Mouse (Mus musculus): ENCODE measurements around the gene Adrm1. TPM values are rescaled to one million over a fixed set of nuclear protein-coding genes. Genes with fewer than 3 reads are reported as not detected.

The Adrm1 gene
- polyA plus RNA-seq, 1 experiment from 2014 or later, result 142 TPM

- Histone ChIP-seq H3K4me2 (replicated peaks; ENCODE audit: low read depth) (no peak overlapping the region), H3K27ac (ENCODE audit: low read depth, low read length) (no peak overlapping the region), H3K9ac (ENCODE audit: low read depth, low read length) (no peak overlapping the region), H3K4me1 (replicated peaks; ENCODE audit: control insufficient read depth, insufficient read depth, low read length) (no peaks in the 10 kb centered on the region), H3K4me3 (ENCODE audit: low read depth, low read length) (no peak overlapping the region), H3K9me3 (ENCODE audit: control insufficient read depth) (no peaks in the 10 kb centered on the region), H3K27me3 (replicated peaks; ENCODE audit: control insufficient read depth, insufficient read depth, low read length) (no peaks in the 10 kb centered on the region), H3K36me3 (ENCODE audit: control insufficient read depth, insufficient read depth) (peaks cover 5% of the 10 kb centered on the region; the same call in 1 of the 2 replicates)
- no peak for TF ChIP-seq CTCF (IDR thresholded peaks at IDR 0.05; ENCODE audit: low read depth)
- no peak for ATAC-seq
- 87% methylated on average over 11 of the region's 11 CpGs for WGBS
Measured at GRCm38 (mm10) chr2:180187362-180187761, 16.1 kb downstream of the Adrm1 start.

DNA sequence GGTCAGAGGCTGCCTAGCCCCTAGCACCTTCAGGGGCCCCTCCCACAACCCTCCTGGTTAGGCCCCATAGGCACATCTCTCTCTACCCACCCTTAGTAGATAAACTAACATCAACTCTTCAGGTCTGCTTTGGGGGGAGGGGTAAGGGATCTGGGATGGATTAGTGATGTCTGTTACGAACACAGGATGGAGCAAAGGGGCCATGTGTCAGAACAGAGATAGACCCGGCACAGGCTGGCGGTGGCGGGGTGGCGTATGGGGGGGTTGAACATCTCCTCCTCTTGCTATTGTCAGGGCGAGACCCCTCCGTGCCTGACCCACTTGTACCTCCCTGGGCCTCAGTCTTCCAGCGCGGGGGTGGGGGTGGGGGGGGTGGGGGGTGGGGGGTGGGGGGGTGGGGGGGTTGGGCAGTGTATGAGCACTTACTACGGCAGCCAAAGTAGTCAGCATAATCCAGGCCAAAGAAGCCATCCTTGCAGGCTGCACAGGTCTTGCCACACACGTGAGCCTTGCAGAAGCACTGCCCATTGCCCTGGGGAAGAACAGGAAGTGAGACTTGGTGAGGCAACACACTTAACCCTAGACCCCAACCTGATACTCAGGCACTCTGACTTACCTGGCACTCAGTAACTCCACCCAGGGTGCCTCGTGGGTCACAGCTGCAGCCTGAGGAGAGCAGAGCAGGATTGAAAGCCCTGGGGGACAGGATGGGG lies 25.5 kb downstream of the Adrm1 start:
- Histone ChIP-seq H3K4me2 (replicated peaks; ENCODE audit: low read depth) (no peak overlapping the region), H3K27me3 (replicated peaks; ENCODE audit: control insufficient read depth, insufficient read depth, low read length) (no peaks in the 10 kb centered on the region), H3K9me3 (ENCODE audit: control insufficient read depth) (no peaks in the 10 kb centered on the region), H3K4me1 (replicated peaks; ENCODE audit: control insufficient read depth, insufficient read depth, low read length) (no peaks in the 10 kb centered on the region), H3K9ac (ENCODE audit: low read depth, low read length) (no peak overlapping the region), H3K36me3 (ENCODE audit: control insufficient read depth, insufficient read depth) (peaks cover 25% of the 10 kb centered on the region; the same call in 1 of the 2 replicates), H3K27ac (ENCODE audit: low read depth, low read length) (no peak overlapping the region), H3K4me3 (ENCODE audit: low read depth, low read length) (no peak overlapping the region)
- no peak for ATAC-seq
- TF ChIP-seq CTCF (IDR thresholded peaks at IDR 0.05; ENCODE audit: low read depth), result no peak
- 73% methylated on average over 11 of the region's 12 CpGs for WGBS

DNA sequence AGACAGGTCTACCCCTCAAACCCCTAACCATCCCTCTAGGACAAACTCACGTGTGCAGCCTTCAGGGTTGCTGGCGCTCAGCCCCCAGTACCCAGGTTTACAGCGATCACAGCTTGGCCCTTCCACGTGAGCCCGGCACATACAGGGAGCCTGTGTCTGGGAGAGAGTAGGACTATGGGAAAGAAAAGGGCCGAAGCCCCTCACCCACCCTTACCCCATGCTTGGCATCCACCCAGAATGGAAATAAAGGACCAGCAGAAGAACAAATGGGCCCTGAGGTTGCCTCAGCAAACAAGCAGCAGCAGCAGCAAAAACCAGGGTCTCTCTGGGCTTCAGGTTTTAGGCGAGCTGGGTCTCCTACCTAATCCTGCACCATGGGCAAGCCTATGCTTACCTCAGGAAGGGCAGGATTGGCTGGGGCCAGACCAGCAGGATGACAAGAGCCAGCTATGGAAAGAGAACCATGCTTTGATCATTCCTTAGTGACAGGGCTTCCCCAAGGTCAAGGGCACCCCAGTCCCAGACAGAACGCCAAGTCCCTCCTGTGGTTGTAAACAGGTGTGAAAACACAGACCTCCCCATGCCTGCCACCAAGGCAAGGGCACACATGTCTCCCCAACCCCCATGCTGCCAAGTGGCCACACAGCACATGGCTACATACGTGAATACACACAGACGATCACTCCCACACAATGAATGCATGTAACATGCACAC lies 26.2 kb downstream of the Adrm1 start:
- H3K36me3 ChIP-seq (ENCODE audit: control insufficient read depth, insufficient read depth), result peaks cover 25% of the 10 kb centered on the region; the same call in 1 of the 2 replicates
- no peak overlapping the region for H3K4me3 ChIP-seq (ENCODE audit: low read depth, low read length)
- WGBS, result 91% methylated on average over 10 of the region's 10 CpGs
- no peaks in the 10 kb centered on the region for H3K9me3 ChIP-seq (ENCODE audit: control insufficient read depth)
- no peak overlapping the region for H3K27ac ChIP-seq (ENCODE audit: low read depth, low read length)
- no peak overlapping the region for H3K4me2 ChIP-seq (replicated peaks; ENCODE audit: low read depth)
- TF ChIP-seq CTCF (IDR thresholded peaks at IDR 0.05; ENCODE audit: low read depth), result no peak
- no peaks in the 10 kb centered on the region for H3K27me3 ChIP-seq (replicated peaks; ENCODE audit: control insufficient read depth, insufficient read depth, low read length)
- no peaks in the 10 kb centered on the region for H3K4me1 ChIP-seq (replicated peaks; ENCODE audit: control insufficient read depth, insufficient read depth, low read length)
- ATAC-seq, result no peak
- no peak overlapping the region for H3K9ac ChIP-seq (ENCODE audit: low read depth, low read length)

- Histone ChIP-seq H3K4me1 (replicated peaks; ENCODE audit: control insufficient read depth, insufficient read depth, low read length) (no peaks in the 10 kb centered on the region), H3K9ac (ENCODE audit: low read depth, low read length) (no peak overlapping the region), H3K36me3 (ENCODE audit: control insufficient read depth, insufficient read depth) (peaks cover 25% of the 10 kb centered on the region; the same call in 1 of the 2 replicates), H3K27me3 (replicated peaks; ENCODE audit: control insufficient read depth, insufficient read depth, low read length) (no peaks in the 10 kb centered on the region), H3K9me3 (ENCODE audit: control insufficient read depth) (no peaks in the 10 kb centered on the region), H3K4me3 (ENCODE audit: low read depth, low read length) (no peak overlapping the region), H3K27ac (ENCODE audit: low read depth, low read length) (no peak overlapping the region), H3K4me2 (replicated peaks; ENCODE audit: low read depth) (no peak overlapping the region)
- WGBS, result 93% methylated on average over 10 of the region's 10 CpGs
- TF ChIP-seq CTCF (IDR thresholded peaks at IDR 0.05; ENCODE audit: low read depth), result no peak
- no peak for ATAC-seq
Measured at GRCm38 (mm10) chr2:180198782-180199181, 27.5 kb downstream of the Adrm1 start.

- no peak for ATAC-seq
- H3K4me2 ChIP-seq (replicated peaks; ENCODE audit: low read depth), result no peak overlapping the region
- no peak overlapping the region for H3K4me3 ChIP-seq (ENCODE audit: low read depth, low read length)
- H3K9ac ChIP-seq (ENCODE audit: low read depth, low read length), result no peak overlapping the region
- no peaks in the 10 kb centered on the region for H3K4me1 ChIP-seq (replicated peaks; ENCODE audit: control insufficient read depth, insufficient read depth, low read length)
- WGBS, result 54% methylated on average over 11 of the region's 11 CpGs
- no peaks in the 10 kb centered on the region for H3K9me3 ChIP-seq (ENCODE audit: control insufficient read depth)
- H3K36me3 ChIP-seq (ENCODE audit: control insufficient read depth, insufficient read depth), result peaks cover 18% of the 10 kb centered on the region; the same call in 1 of the 2 replicates
- TF ChIP-seq CTCF (IDR thresholded peaks at IDR 0.05; ENCODE audit: low read depth), result no peak
- H3K27me3 ChIP-seq (replicated peaks; ENCODE audit: control insufficient read depth, insufficient read depth, low read length), result no peaks in the 10 kb centered on the region
- no peak overlapping the region for H3K27ac ChIP-seq (ENCODE audit: low read depth, low read length)
Measured at GRCm38 (mm10) chr2:180200681-180201080, 29.4 kb downstream of the Adrm1 start.

DNA sequence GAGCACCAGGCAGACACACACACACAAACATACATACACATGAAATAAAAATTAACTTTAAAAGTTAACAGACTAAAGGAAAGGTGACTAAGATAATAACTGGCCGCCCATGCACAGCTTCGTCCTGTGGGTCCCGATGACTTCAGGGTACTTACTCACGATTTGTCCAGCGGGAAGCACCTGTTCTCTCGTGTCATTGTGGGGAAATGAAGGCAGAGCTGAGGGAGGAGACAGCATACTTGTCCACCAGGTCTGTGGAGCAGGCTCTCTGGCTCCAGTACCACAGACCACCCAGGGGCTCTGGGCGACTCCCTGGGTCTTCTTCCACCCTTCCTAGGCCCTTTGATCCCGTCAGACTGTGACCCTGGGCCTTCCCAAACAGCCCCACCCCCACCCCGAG lies 30.0 kb downstream of the Adrm1 start:
- Histone ChIP-seq H3K27ac (ENCODE audit: low read depth, low read length) (no peak overlapping the region), H3K36me3 (ENCODE audit: control insufficient read depth, insufficient read depth) (peaks cover 19% of the 10 kb centered on the region; the same call in 1 of the 2 replicates), H3K9ac (ENCODE audit: low read depth, low read length) (no peak overlapping the region), H3K4me1 (replicated peaks; ENCODE audit: control insufficient read depth, insufficient read depth, low read length) (no peaks in the 10 kb centered on the region), H3K27me3 (replicated peaks; ENCODE audit: control insufficient read depth, insufficient read depth, low read length) (no peaks in the 10 kb centered on the region), H3K4me2 (replicated peaks; ENCODE audit: low read depth) (no peak overlapping the region), H3K4me3 (ENCODE audit: low read depth, low read length) (no peak overlapping the region), H3K9me3 (ENCODE audit: control insufficient read depth) (no peaks in the 10 kb centered on the region)
- 75% methylated on average over 9 of the region's 9 CpGs for WGBS
- TF ChIP-seq CTCF (IDR thresholded peaks at IDR 0.05; ENCODE audit: low read depth), result no peak
- ATAC-seq, result no peak
